Mouse (Mus musculus) embryonic facial prominence, embryonic 14.5 days (tissue): Measurements from ENCODE around the gene Cactin. TPM values are rescaled to one million over a fixed set of nuclear protein-coding genes. Genes with fewer than 3 reads are reported as not detected.

Source experiments
- ATAC-seq: fragments of 200-750 bp; cut with Nextera tagmentation; 2 replicates; pipeline ENCODE4 v1.8.0; 2017; ENCODE audit warnings: low read depth, moderate number of reproducible peaks, moderate TSS enrichment
- DNase-seq: peaks from one replicate; pipeline ENCODE4 v3.0.0-alpha.2; 2015; ENCODE audit warnings: low spot score
- H3K27ac ChIP-seq: fragments of 300-500 bp; sonication (generic); replicated peaks from 2 replicates; pipeline ENCODE4 v1.5.1; 2014; ENCODE audit warnings: low read depth, mild to moderate bottlenecking, low read length, moderate library complexity
- H3K27me3 ChIP-seq: fragments of 300-500 bp; sonication (generic); replicated peaks from 2 replicates; pipeline ENCODE4 v1.6.1; 2014; ENCODE audit warnings: low read length; ENCODE audit not compliant: control insufficient read depth, insufficient read depth
- H3K36me3 ChIP-seq: fragments of 300-500 bp; sonication (generic); 2 replicates; pipeline ENCODE4 v1.6.1; 2014; ENCODE audit warnings: low read length, mixed read lengths; ENCODE audit not compliant: control insufficient read depth, insufficient read depth
- H3K4me1 ChIP-seq: fragments of 300-500 bp; sonication (generic); 2 replicates; pipeline ENCODE4 v1.6.1; 2014; ENCODE audit warnings: antibody characterized with exemption, low read length; ENCODE audit not compliant: control insufficient read depth, insufficient read depth
- H3K4me2 ChIP-seq: fragments of 300-500 bp; sonication (generic); 2 replicates; pipeline ENCODE4 v1.6.1; 2014; ENCODE audit warnings: low read depth, mild to moderate bottlenecking, low read length, moderate library complexity, mixed read lengths
- H3K4me3 ChIP-seq: fragments of 300-500 bp; sonication (generic); 2 replicates; pipeline ENCODE4 v1.5.1; 2014; ENCODE audit warnings: low read depth, mild to moderate bottlenecking, low read length
- H3K9ac ChIP-seq: fragments of 300-500 bp; sonication (generic); 2 replicates; pipeline ENCODE4 v1.6.1; 2014; ENCODE audit warnings: low read depth, mild to moderate bottlenecking, low read length, moderate library complexity, mixed read lengths
- H3K9me3 ChIP-seq: fragments of 300-500 bp; sonication (generic); 2 replicates; pipeline ENCODE4 v1.6.1; 2016; ENCODE audit warnings: low read length; ENCODE audit not compliant: control insufficient read depth
- WGBS: fragments of 180-500 bp; shearing (Covaris S2); extraction: QIAGEN DNeasy Blood & Tissue Kit; methylation state at CpG from one replicate; pipeline ENCODE4 v1.1.7; 2014; 5-methylcytosine and 5-hydroxymethylcytosine counted together
- microRNA-seq: library from miRNA; unstranded; fragments of <30 nt; microRNA quantifications from one replicate; pipeline ENCODE4, GENCODE M21; 2016; ENCODE audit warnings: borderline number of aligned reads
- polyA plus RNA-seq: library from polyadenylated mRNA; unstranded; fragments of >200 nt; fragmentation: Nextera tagmentation; extraction: Ambion mirVana; gene quantifications from 2 replicates; pipeline ENCODE4 v1.2.1, GENCODE M21; 2014

Cactin gene
- polyA plus RNA-seq, 1 experiment from 2014 or later, result 27.0 TPM

- Histone ChIP-seq H3K9ac (peak within 1 kb of the TSS; percentile 55; the same call in 1 of the 2 replicates), H3K4me2 (peak within 1 kb of the TSS; percentile 56), H3K27ac (no peak within 1 kb of the TSS), H3K27me3 (peaks cover 20% of the 10 kb centered on the region), H3K4me3 (peak within 1 kb of the TSS; percentile 35), H3K9me3 (no peaks in the 10 kb centered on the region), H3K4me1 (peaks cover 17% of the 10 kb centered on the region), H3K36me3 (peaks cover 57% of the 10 kb centered on the region)
- 22% methylated on average over 12 of the region's 12 CpGs for WGBS
- ATAC-seq, result peak; percentile 16; the same call in 1 of the 2 replicates
- no peak for DNase-seq
These were observed 45.0 kb downstream of the Cactin start, which contains the start of gene 4930404N11Rik for GRCm38 (mm10) chr10:81365672-81366476. 4930404N11Rik (minus strand) TSS chr10:81365816.

- peaks cover 65% of the 10 kb centered on the region for H3K36me3 ChIP-seq
- 74% methylated on average over 5 of the region's 6 CpGs for WGBS
- no peak overlapping the region for H3K27ac ChIP-seq
- peaks cover 17% of the 10 kb centered on the region for H3K4me1 ChIP-seq
- no peak overlapping the region for H3K9ac ChIP-seq
- H3K4me2 ChIP-seq, result no peak overlapping the region
- ATAC-seq (no peak), DNase-seq (no peak)
- no peak overlapping the region for H3K4me3 ChIP-seq
- H3K27me3 ChIP-seq, result peaks cover 20% of the 10 kb centered on the region
- no peaks in the 10 kb centered on the region for H3K9me3 ChIP-seq
These were observed 45.7 kb downstream of the Cactin start for GRCm38 (mm10) chr10:81366477-81367206.

GRCm38 (mm10) chr10:81367207-81367495, 46.2 kb downstream of the Cactin start:
- Histone ChIP-seq H3K4me2 (no peak overlapping the region), H3K9me3 (no peaks in the 10 kb centered on the region), H3K36me3 (peaks cover 68% of the 10 kb centered on the region), H3K4me1 (peaks cover 17% of the 10 kb centered on the region), H3K4me3 (no peak overlapping the region), H3K27ac (no peak overlapping the region), H3K27me3 (peaks cover 20% of the 10 kb centered on the region), H3K9ac (no peak overlapping the region)
- WGBS, result 79% methylated on average over 6 of the region's 6 CpGs
- no peak for DNase-seq
- ATAC-seq, result no peak

- no peak overlapping the region for H3K27ac ChIP-seq
- peaks cover 47% of the 10 kb centered on the region for H3K36me3 ChIP-seq
- no peak overlapping the region for H3K4me2 ChIP-seq
- peaks cover 17% of the 10 kb centered on the region for H3K4me1 ChIP-seq
- H3K27me3 ChIP-seq, result no peaks in the 10 kb centered on the region
- ATAC-seq, result no peak
- 95% methylated on average over 10 of the region's 10 CpGs for WGBS
- no peaks in the 10 kb centered on the region for H3K9me3 ChIP-seq
- DNase-seq, result no peak
- H3K9ac ChIP-seq, result no peak overlapping the region
- no peak overlapping the region for H3K4me3 ChIP-seq
These were observed 54.4 kb downstream of the Cactin start for GRCm38 (mm10) chr10:81375322-81375721.

Small RNA genes lying within 50 kb of the gene (microRNA-seq; reads per million reads assigned to microRNA genes)
- 6.6 reads per million, percentile 25 among the genes with 10 or more reads in this experiment for gene Mir3057

Other genes with a start within 250 kb of the Cactin start
- gene Creb3l3, start 222.2 kb upstream of the Cactin start, polyA plus RNA-seq, result 0.60 and 0.68 TPM in 2 replicates
- 166 and 178 TPM in 2 replicates for gene Map2k2, start 215.2 kb upstream of the Cactin start, polyA plus RNA-seq
- gene Zbtb7a, start 185.9 kb upstream of the Cactin start, polyA plus RNA-seq, result 24.1 and 25.9 TPM in 2 replicates
- gene Pias4, start 153.2 kb upstream of the Cactin start, polyA plus RNA-seq, result 33.2 and 35.6 TPM in 2 replicates
- gene Eef2, start 144.5 kb upstream of the Cactin start, polyA plus RNA-seq, result 549 and 578 TPM in 2 replicates
- 53.4 and 58.3 TPM in 2 replicates for gene Dapk3, start 138.1 kb upstream of the Cactin start, polyA plus RNA-seq
- not detected in 2 replicates for gene 4930442H23Rik, start 137.3 kb upstream of the Cactin start, polyA plus RNA-seq
- 1.2 and 1.7 TPM in 2 replicates for gene Nmrk2, start 119.1 kb upstream of the Cactin start, polyA plus RNA-seq
- 2.3 and 2.4 TPM in 2 replicates for gene Atcay, start 90.3 kb upstream of the Cactin start, polyA plus RNA-seq
- 6.5 and 9.7 TPM in 2 replicates for gene Zfr2, start 87.9 kb upstream of the Cactin start, polyA plus RNA-seq
- 4.9 and 5.4 TPM in 2 replicates for gene Matk, start 68.2 kb upstream of the Cactin start, polyA plus RNA-seq
- 196 and 206 TPM in 2 replicates for gene Mrpl54, start 54.2 kb upstream of the Cactin start, polyA plus RNA-seq
- gene Apba3, start 54.1 kb upstream of the Cactin start, polyA plus RNA-seq, result 56.0 and 61.4 TPM in 2 replicates
- 8.1 and 9.9 TPM in 2 replicates for gene Tjp3, start 29.5 kb upstream of the Cactin start, polyA plus RNA-seq
- 48.4 and 56.3 TPM in 2 replicates for gene Pip5k1c, start 28.1 kb upstream of the Cactin start, polyA plus RNA-seq
- 6.7 and 8.7 TPM in 2 replicates for gene Tbxa2r, start 7.6 kb downstream of the Cactin start, polyA plus RNA-seq
- 0.04 and 0.14 TPM in 2 replicates for gene Gipc3, start 22.2 kb downstream of the Cactin start, polyA plus RNA-seq
- 66.8 and 78.7 TPM in 2 replicates for gene Hmg20b, start 29.4 kb downstream of the Cactin start, polyA plus RNA-seq
- 6.8 and 9.8 TPM in 2 replicates for gene Mfsd12, start 36.4 kb downstream of the Cactin start, polyA plus RNA-seq
- 0.31 and 0.71 TPM in 2 replicates for gene 4930404N11Rik, start 44.7 kb downstream of the Cactin start, polyA plus RNA-seq
- gene Fzr1, start 57.4 kb downstream of the Cactin start, polyA plus RNA-seq, result 69.5 and 90.1 TPM in 2 replicates
- gene Dohh, start 63.3 kb downstream of the Cactin start, polyA plus RNA-seq, result 61.4 and 67.1 TPM in 2 replicates
- gene Gm48551, start 63.4 kb downstream of the Cactin start, polyA plus RNA-seq, result 2.4 and 2.6 TPM in 2 replicates
- gene Gm48552, start 67.9 kb downstream of the Cactin start, polyA plus RNA-seq, result 0.77 and 0.88 TPM in 2 replicates
- gene Smim24, start 71.9 kb downstream of the Cactin start, polyA plus RNA-seq, result 3.9 and 4.1 TPM in 2 replicates
- 100.0 and 103 TPM in 2 replicates for gene Nfic, start 134.5 kb downstream of the Cactin start, polyA plus RNA-seq
- gene Celf5, start 161.6 kb downstream of the Cactin start, polyA plus RNA-seq, result 1.4 and 1.9 TPM in 2 replicates
- gene Ncln, start 175.3 kb downstream of the Cactin start, polyA plus RNA-seq, result 64.7 and 82.4 TPM in 2 replicates
- gene S1pr4, start 179.0 kb downstream of the Cactin start, polyA plus RNA-seq, result 0.65 and 0.73 TPM in 2 replicates
- gene Gna15, start 203.1 kb downstream of the Cactin start, polyA plus RNA-seq, result 3.1 and 4.5 TPM in 2 replicates
- gene Gna11, start 224.1 kb downstream of the Cactin start, polyA plus RNA-seq, result 87.7 and 88.4 TPM in 2 replicates
- gene Aes, start 238.4 kb downstream of the Cactin start, polyA plus RNA-seq, result 387 and 412 TPM in 2 replicates